Mouse (Mus musculus): ENCODE measurements around the gene Pex7.

DNA sequence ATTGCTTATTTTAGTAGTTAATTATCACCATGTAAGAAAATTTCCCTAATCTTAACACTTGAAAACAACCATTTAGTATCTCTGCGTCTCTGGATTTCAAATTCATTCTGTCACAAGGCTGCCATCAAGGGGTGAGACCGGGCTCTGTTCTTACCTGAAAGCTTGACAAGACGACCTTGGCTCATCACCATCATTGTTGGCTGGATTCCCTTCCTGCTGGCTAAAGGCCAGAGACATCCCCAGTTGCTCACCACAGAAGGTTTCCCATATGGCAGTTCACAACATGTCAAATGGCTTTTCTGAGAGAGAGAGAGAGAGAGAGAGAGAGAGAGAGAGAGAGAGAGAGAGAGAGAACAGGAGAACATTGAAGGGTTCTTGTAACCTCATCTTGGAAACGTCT is 14.9 kb upstream of the Pex7 start:
- TF ChIP-seq CTCF (IDR thresholded peaks at IDR 0.05; ENCODE audit: control insufficient read depth, insufficient read depth, low read length) (no peak), POLR2A (IDR thresholded peaks at IDR 0.05; ENCODE audit: borderline replicate concordance, control insufficient read depth, low read depth, low read length) (no peak)

Data from bone marrow, adult 2 months (tissue).